Mouse (Mus musculus) embryonic facial prominence, embryonic 11.5 days (tissue): ENCODE measurements around the gene Ephb2. TPM values are rescaled to one million over a fixed set of nuclear protein-coding genes. Genes with fewer than 3 reads are reported as not detected.

Experiments used
- ATAC-seq: fragments of 200-750 bp; cut with Nextera tagmentation; replicated peaks from 2 replicates; pipeline ENCODE4 v1.8.0; 2017; ENCODE audit warnings: low read depth; ENCODE audit not compliant: insufficient number of reproducible peaks, low FRiP score, low TSS enrichment
- DNase-seq: peaks from one replicate; pipeline ENCODE4 v3.0.0-alpha.2; 2015; ENCODE audit warnings: low spot score
- H3K27ac ChIP-seq: fragments of 300-500 bp; sonication (generic); replicated peaks from 2 replicates; pipeline ENCODE4 v1.5.1; 2014; ENCODE audit warnings: mild to moderate bottlenecking, low read depth, low read length, control low read depth
- H3K27me3 ChIP-seq: fragments of 300-500 bp; sonication (generic); 2 replicates; pipeline ENCODE4 v1.6.1; 2014; ENCODE audit warnings: mild to moderate bottlenecking, low read length, moderate library complexity, mixed read lengths; ENCODE audit not compliant: control insufficient read depth, insufficient read depth
- H3K36me3 ChIP-seq: fragments of 300-500 bp; sonication (generic); replicated peaks from 2 replicates; pipeline ENCODE4 v1.6.1; 2014; ENCODE audit warnings: low read depth, mild to moderate bottlenecking, low read length, moderate library complexity, mixed read lengths; ENCODE audit not compliant: control insufficient read depth, insufficient read depth
- H3K4me1 ChIP-seq: fragments of 300-500 bp; sonication (generic); 2 replicates; pipeline ENCODE4 v1.6.1; 2014; ENCODE audit warnings: low read length, mixed read lengths; ENCODE audit not compliant: control insufficient read depth, insufficient read depth
- H3K4me2 ChIP-seq: fragments of 300-500 bp; sonication (generic); 2 replicates; pipeline ENCODE4 v1.6.1; 2014; ENCODE audit warnings: low read depth, mild to moderate bottlenecking, control low read depth, low read length, moderate library complexity
- H3K4me3 ChIP-seq: fragments of 300-500 bp; sonication (generic); 2 replicates; pipeline ENCODE4 v1.5.1; 2014; ENCODE audit warnings: low read depth, low read length, control low read depth
- H3K9ac ChIP-seq: fragments of 300-500 bp; sonication (generic); replicated peaks from 2 replicates; pipeline ENCODE4 v1.6.1; 2014; ENCODE audit warnings: mild to moderate bottlenecking, control low read depth, low read length
- H3K9me3 ChIP-seq: fragments of 300-500 bp; sonication (generic); replicated peaks from 2 replicates; pipeline ENCODE4 v1.6.1; 2016; ENCODE audit warnings: mild to moderate bottlenecking, low read length, inconsistent platforms, mixed read lengths; ENCODE audit not compliant: control insufficient read depth
- WGBS: fragments of 180-500 bp; shearing (Covaris S2); extraction: QIAGEN DNeasy Blood & Tissue Kit; methylation state at CpG from one replicate; pipeline ENCODE4 v1.1.7; 2014; 5-methylcytosine and 5-hydroxymethylcytosine counted together
- polyA plus RNA-seq: library from polyadenylated mRNA; unstranded; fragments of >200 nt; fragmentation: Nextera tagmentation; extraction: Ambion mirVana; gene quantifications from 2 replicates; pipeline ENCODE4 v1.2.1, GENCODE M21; 2014

Ephb2 gene
- polyA plus RNA-seq, 1 experiment from 2014 or later: 11.7 TPM

GRCm38 (mm10) chr4:136741840-136742239, 93.9 kb downstream of the Ephb2 start:
- H3K36me3 ChIP-seq: no peaks in the 10 kb centered on the region; the same call in 1 of the 2 replicates

GRCm38 (mm10) chr4:136740963-136741362, 94.8 kb downstream of the Ephb2 start:
- DNase-seq: no peak
- no peak overlapping the region for H3K4me2 ChIP-seq
- no peak overlapping the region for H3K9ac ChIP-seq
- no peak for ATAC-seq
- H3K4me1 ChIP-seq: peaks cover 2% of the 10 kb centered on the region; the same call in 1 of the 2 replicates
- H3K4me3 ChIP-seq: no peak overlapping the region
- no peaks in the 10 kb centered on the region for H3K9me3 ChIP-seq
- H3K27ac ChIP-seq: no peak overlapping the region
- H3K36me3 ChIP-seq: no peaks in the 10 kb centered on the region; the same call in 1 of the 2 replicates
- no peaks in the 10 kb centered on the region for H3K27me3 ChIP-seq
- WGBS: 90% methylated on average over 5 of the region's 5 CpGs

More at GRCm38 (mm10) chr4:136741840-136742239, 93.9 kb downstream of the Ephb2 start:
- Histone ChIP-seq H3K27ac (no peak overlapping the region), H3K9me3 (no peaks in the 10 kb centered on the region), H3K4me2 (no peak overlapping the region), H3K4me3 (no peak overlapping the region), H3K9ac (no peak overlapping the region), H3K27me3 (no peaks in the 10 kb centered on the region), H3K4me1 (peaks cover 2% of the 10 kb centered on the region; the same call in 1 of the 2 replicates)
- ATAC-seq (no peak), DNase-seq (no peak)
- 77% methylated on average over 14 of the region's 14 CpGs for WGBS

- Histone ChIP-seq H3K36me3 (no peaks in the 10 kb centered on the region; the same call in 1 of the 2 replicates), H3K27me3 (no peaks in the 10 kb centered on the region), H3K4me3 (no peak overlapping the region), H3K27ac (no peak overlapping the region), H3K4me1 (peaks cover 3% of the 10 kb centered on the region), H3K4me2 (no peak overlapping the region), H3K9ac (no peak overlapping the region), H3K9me3 (no peaks in the 10 kb centered on the region)
- DNase-seq (peak; percentile 65), ATAC-seq (0 out of 2 replicates have a peak, but pooled peaks have one; percentile 61)
- WGBS: 13% methylated on average over 11 of the region's 11 CpGs
Measured at GRCm38 (mm10) chr4:136739189-136739588, 96.6 kb downstream of the Ephb2 start.

GRCm38 (mm10) chr4:136738291-136738690, 97.5 kb downstream of the Ephb2 start:
- Histone ChIP-seq H3K4me2 (no peak overlapping the region), H3K4me3 (no peak overlapping the region), H3K9ac (no peak overlapping the region), H3K27me3 (no peaks in the 10 kb centered on the region), H3K9me3 (no peaks in the 10 kb centered on the region), H3K4me1 (peaks cover 6% of the 10 kb centered on the region), H3K36me3 (no peaks in the 10 kb centered on the region), H3K27ac (no peak overlapping the region)
- 30% methylated on average over 3 of the region's 3 CpGs for WGBS
- ATAC-seq (no peak; the same call in 1 of the 2 replicates), DNase-seq (no peak)

- Histone ChIP-seq H3K4me1 (peaks cover 11% of the 10 kb centered on the region), H3K4me2 (no peak overlapping the region), H3K27ac (no peak overlapping the region), H3K4me3 (no peak overlapping the region), H3K27me3 (no peaks in the 10 kb centered on the region), H3K36me3 (no peaks in the 10 kb centered on the region), H3K9ac (no peak overlapping the region), H3K9me3 (no peaks in the 10 kb centered on the region)
- ATAC-seq (no peak), DNase-seq (no peak)
- WGBS: 60% methylated on average over 4 of the region's 4 CpGs
Measured at GRCm38 (mm10) chr4:136735856-136736255, 99.9 kb downstream of the Ephb2 start.

GRCm38 (mm10) chr4:136734210-136734803, 101.5 kb downstream of the Ephb2 start:
- DNase-seq (no peak), ATAC-seq (no peak)
- 66% methylated on average over 15 of the region's 15 CpGs for WGBS
- Histone ChIP-seq H3K27me3 (no peaks in the 10 kb centered on the region), H3K9ac (no peak overlapping the region; the same call in 1 of the 2 replicates), H3K4me3 (no peak overlapping the region), H3K4me1 (peaks cover 11% of the 10 kb centered on the region), H3K9me3 (no peaks in the 10 kb centered on the region), H3K4me2 (no peak overlapping the region), H3K36me3 (no peaks in the 10 kb centered on the region), H3K27ac (no peak overlapping the region)

GRCm38 (mm10) chr4:136733217-136733865, 102.4 kb downstream of the Ephb2 start:
- H3K36me3 ChIP-seq: no peaks in the 10 kb centered on the region
- H3K4me3 ChIP-seq: no peak overlapping the region
- no peak for DNase-seq
- H3K9ac ChIP-seq: no peak overlapping the region
- no peak for ATAC-seq
- peaks cover 11% of the 10 kb centered on the region for H3K4me1 ChIP-seq
- 0 out of 2 replicates have a peak overlapping the region, but pooled peaks have one; percentile 3 for H3K27ac ChIP-seq
- H3K27me3 ChIP-seq: no peaks in the 10 kb centered on the region
- H3K9me3 ChIP-seq: no peaks in the 10 kb centered on the region
- 41% methylated on average over 11 of the region's 11 CpGs for WGBS
- no peak overlapping the region for H3K4me2 ChIP-seq

GRCm38 (mm10) chr4:136732536-136733121, 103.2 kb downstream of the Ephb2 start:
- DNase-seq (no peak), ATAC-seq (no peak)
- H3K36me3 ChIP-seq: no peaks in the 10 kb centered on the region
- no peak overlapping the region for H3K4me2 ChIP-seq
- H3K9ac ChIP-seq: no peak overlapping the region
- 37% methylated on average over 7 of the region's 7 CpGs for WGBS
- no peak overlapping the region for H3K27ac ChIP-seq
- no peaks in the 10 kb centered on the region for H3K9me3 ChIP-seq
- H3K27me3 ChIP-seq: no peaks in the 10 kb centered on the region
- peaks cover 11% of the 10 kb centered on the region for H3K4me1 ChIP-seq
- H3K4me3 ChIP-seq: no peak overlapping the region
